Comparison of ENCODE assay signal across 24 mouse cellular contexts in the genomic region with DNA sequence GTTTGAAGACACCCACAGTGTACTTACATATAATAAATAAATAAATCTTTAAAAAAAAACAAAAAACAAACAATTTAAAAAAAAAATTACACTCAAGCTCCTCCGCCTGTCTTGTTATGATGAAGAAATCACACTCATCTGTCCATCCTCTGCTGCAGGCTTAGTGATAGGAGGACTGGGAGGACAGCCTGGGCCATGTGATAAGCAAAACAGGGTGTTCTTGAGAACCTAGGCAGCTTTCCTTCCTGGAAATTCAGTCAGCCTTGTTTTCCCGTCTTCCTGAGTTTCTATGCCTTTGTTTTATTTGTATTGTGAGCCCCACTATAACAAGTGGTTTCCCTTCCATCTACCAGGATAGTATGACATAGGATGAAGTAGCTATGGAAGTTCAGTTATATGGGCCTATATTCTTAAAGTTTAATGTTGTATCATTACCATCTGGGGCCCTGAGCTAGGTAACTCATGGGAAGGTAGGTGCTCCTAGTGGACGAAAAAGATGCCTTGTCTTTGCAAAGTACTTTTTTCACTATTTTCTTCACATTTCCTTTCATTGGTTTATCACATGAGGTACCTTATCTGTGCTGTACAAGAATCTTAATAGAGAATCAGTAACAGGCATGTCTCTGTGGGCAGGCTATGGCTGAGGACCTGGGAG. TPM values are rescaled to one million over a fixed set of nuclear protein-coding genes. Genes with fewer than 3 reads are reported as not detected.
"Had no signal": no experiment of that assay in that cellular context is flagged by ENCODE, and none has a peak within 500 bp of the region (broad histone marks: within the 10 kb centered on the region; RNA-seq: fewer than 3 reads in every experiment).

No protein-coding gene starts in this region.

- H3K4me2 ChIP-seq: kidney, embryonic 15.5 days; limb, embryonic 12.5 days; limb, embryonic 15.5 days; midbrain, embryonic 11.5 days; midbrain, embryonic 15.5 days; neural tube, embryonic 12.5 days; neural tube, embryonic 15.5 days; stomach, embryonic 15.5 days had no signal

- H3K9ac ChIP-seq: kidney, embryonic 15.5 days; limb, embryonic 12.5 days; limb, embryonic 15.5 days; midbrain, embryonic 15.5 days; neural tube, embryonic 12.5 days; neural tube, embryonic 15.5 days; stomach, embryonic 15.5 days had no signal

- DNase-seq: kidney, adult 11 months; kidney, adult 8-10 months; kidney, postnatal 10 days; kidney, postnatal 36 days; layer of hippocampus, postnatal 36 days; left cerebral cortex, postnatal 4 days; lung, adult 2 months; lung, postnatal 14 days; lung, postnatal 4 days; right cerebral cortex, adult 18-20 months; right cerebral cortex, postnatal 25 days; spleen, adult 18-20 months; thymus, postnatal 25 days had no signal

- H3K27ac ChIP-seq: kidney, embryonic 15.5 days; left cerebral cortex, adult 2 months; limb, embryonic 12.5 days; limb, embryonic 15.5 days; midbrain, embryonic 15.5 days; neural tube, embryonic 12.5 days; neural tube, embryonic 15.5 days; stomach, embryonic 15.5 days had no signal

- H3K9me3 ChIP-seq: kidney, embryonic 15.5 days; limb, embryonic 12.5 days; limb, embryonic 15.5 days; midbrain, embryonic 15.5 days; neural tube, embryonic 12.5 days; neural tube, embryonic 15.5 days; stomach, embryonic 15.5 days had no signal

- H3K27me3 ChIP-seq: kidney, embryonic 15.5 days; limb, embryonic 12.5 days; limb, embryonic 15.5 days; midbrain, embryonic 15.5 days; neural tube, embryonic 12.5 days; neural tube, embryonic 15.5 days; stomach, embryonic 15.5 days had no signal

- H3K4me3 ChIP-seq: kidney, embryonic 15.5 days; left cerebral cortex, adult 2 months; limb, embryonic 12.5 days; limb, embryonic 15.5 days; midbrain, embryonic 15.5 days; neural tube, embryonic 12.5 days; neural tube, embryonic 15.5 days; stomach, embryonic 15.5 days had no signal

- H3K4me1 ChIP-seq: kidney, embryonic 15.5 days; limb, embryonic 12.5 days; limb, embryonic 15.5 days; midbrain, embryonic 15.5 days; neural tube, embryonic 12.5 days; neural tube, embryonic 15.5 days; stomach, embryonic 15.5 days had no signal

- ATAC-seq: midbrain, embryonic 15.5 days had no signal

RNA-seq across cellular contexts. Expression of a gene that starts 14.2 kb away (rescaled TPM):
- total RNA-seq: megakaryocyte-erythroid progenitor cell, adult 5-6 weeks had no signal

RNA-seq across cellular contexts. Expression of a gene that starts 32.3 kb away (rescaled TPM):
- total RNA-seq: megakaryocyte progenitor cell, adult 5-6 weeks; megakaryocyte-erythroid progenitor cell, adult 5-6 weeks had no signal
- polyA plus RNA-seq: limb, embryonic 12.5 days; limb, embryonic 15.5 days had no signal
